Mouse (Mus musculus) heart, embryonic 11.5 days (tissue): ENCODE measurements around the gene Stxbp2. TPM values are rescaled to one million over a fixed set of nuclear protein-coding genes. Genes with fewer than 3 reads are reported as not detected.
A peak's percentile ranks its signal among the peaks of the same experiment; 100 is the strongest.

ENCODE experiments used
- ATAC-seq: fragments of 200-750 bp; cut with Nextera tagmentation; replicated peaks from 2 replicates; pipeline ENCODE4 v1.8.0; 2017; ENCODE audit warnings: moderate library complexity; ENCODE audit not compliant: insufficient number of reproducible peaks, low FRiP score, low TSS enrichment
- H3K27ac ChIP-seq: fragments of 300-500 bp; sonication (generic); 2 replicates; pipeline ENCODE4 v1.5.1; 2014; ENCODE audit warnings: mild to moderate bottlenecking, low read depth, low read length
- H3K27me3 ChIP-seq: fragments of 300-500 bp; sonication (generic); 2 replicates; pipeline ENCODE4 v1.6.1; 2014; ENCODE audit warnings: mild to moderate bottlenecking, low read length, mixed read lengths; ENCODE audit not compliant: control insufficient read depth, insufficient read depth
- H3K36me3 ChIP-seq: fragments of 300-500 bp; sonication (generic); 2 replicates; pipeline ENCODE4 v1.6.1; 2014; ENCODE audit warnings: mild to moderate bottlenecking, low read length, moderate library complexity, mixed read lengths; ENCODE audit not compliant: control insufficient read depth, insufficient read depth
- H3K4me1 ChIP-seq: fragments of 300-500 bp; sonication (generic); 2 replicates; pipeline ENCODE4 v1.6.1; 2014; ENCODE audit warnings: low read length; ENCODE audit not compliant: control insufficient read depth, insufficient read depth
- H3K4me2 ChIP-seq: fragments of 300-500 bp; sonication (generic); 2 replicates; pipeline ENCODE4 v1.6.1; 2014; ENCODE audit warnings: mild to moderate bottlenecking, moderate library complexity
- H3K4me3 ChIP-seq: fragments of 300-500 bp; sonication (generic); 2 replicates; pipeline ENCODE4 v1.5.1; 2014; ENCODE audit warnings: low read depth, low read length
- H3K9ac ChIP-seq: fragments of 300-500 bp; sonication (generic); 2 replicates; pipeline ENCODE4 v1.6.1; 2014; ENCODE audit warnings: mild to moderate bottlenecking, low read depth, low read length, moderate library complexity
- H3K9me3 ChIP-seq: fragments of 300-500 bp; sonication (generic); replicated peaks from 2 replicates; pipeline ENCODE4 v1.6.1; 2016; ENCODE audit warnings: low read length; ENCODE audit not compliant: control insufficient read depth
- WGBS: fragments of 180-500 bp; shearing (Covaris S2); extraction: QIAGEN DNeasy Blood & Tissue Kit; methylation state at CpG from one replicate; pipeline ENCODE4 v1.1.7; 2014; ENCODE audit not compliant: insufficient replicate concordance; 5-methylcytosine and 5-hydroxymethylcytosine counted together
- polyA plus RNA-seq: library from polyadenylated mRNA; unstranded; fragments of >200 nt; fragmentation: Nextera tagmentation; extraction: Ambion mirVana; gene quantifications from 2 replicates; pipeline ENCODE4 v1.2.1, GENCODE M21; 2014

The Stxbp2 gene
- polyA plus RNA-seq, 1 experiment from 2014 or later, result 60.2 TPM

- peak within 1 kb of the TSS; percentile 74 for H3K9ac ChIP-seq
- H3K27ac ChIP-seq, result no peak within 1 kb of the TSS
- peaks cover 11% of the 10 kb centered on the region for H3K36me3 ChIP-seq
- peaks cover 4% of the 10 kb centered on the region for H3K4me1 ChIP-seq
- H3K27me3 ChIP-seq, result no peaks in the 10 kb centered on the region
- peak; percentile 98 for ATAC-seq
- peak within 1 kb of the TSS; percentile 81 for H3K4me2 ChIP-seq
- H3K9me3 ChIP-seq, result no peaks in the 10 kb centered on the region
- H3K4me3 ChIP-seq, result peak within 1 kb of the TSS; percentile 80
- WGBS, result under 1% methylated on average over 37 of the region's 37 CpGs
These were observed 9.4 kb upstream of the Stxbp2 start, which contains the start of the genes Xab2 and Pet100 for GRCm38 (mm10) chr8:3621199-3621970. TSS of gene Xab2 (minus strand) at chr8:3621316. TSS of gene Pet100 (plus strand) at chr8:3621548.

GRCm38 (mm10) chr8:3622119-3622518, 8.6 kb upstream of the Stxbp2 start:
- Histone ChIP-seq H3K27me3 (no peaks in the 10 kb centered on the region), H3K9me3 (no peaks in the 10 kb centered on the region), H3K9ac (peak overlapping the region; percentile 74), H3K4me1 (peaks cover 4% of the 10 kb centered on the region), H3K27ac (no peak overlapping the region), H3K4me2 (peak overlapping the region; percentile 65), H3K4me3 (peak overlapping the region; percentile 80), H3K36me3 (peaks cover 9% of the 10 kb centered on the region)
- 61% methylated on average over 8 of the region's 8 CpGs for WGBS
- ATAC-seq, result no peak

- H3K9me3 ChIP-seq, result no peaks in the 10 kb centered on the region
- H3K36me3 ChIP-seq, result no peaks in the 10 kb centered on the region
- H3K9ac ChIP-seq, result no peak within 1 kb of the TSS
- no peaks in the 10 kb centered on the region for H3K4me1 ChIP-seq
- no peaks in the 10 kb centered on the region; the same call in 1 of the 2 replicates for H3K27me3 ChIP-seq
- H3K4me2 ChIP-seq, result no peak within 1 kb of the TSS
- H3K4me3 ChIP-seq, result no peak within 1 kb of the TSS
- WGBS, result 69% methylated on average over 1 of the region's 1 CpGs
- ATAC-seq, result no peak
- no peak within 1 kb of the TSS for H3K27ac ChIP-seq
These were observed 5.3 kb upstream of the Stxbp2 start, which contains the start of gene Pcp2 for GRCm38 (mm10) chr8:3625445-3625844. TSS of gene Pcp2 (minus strand) at chr8:3625545.

GRCm38 (mm10) chr8:3626971-3627370, 3.8 kb upstream of the Stxbp2 start:
- ATAC-seq, result no peak
- Histone ChIP-seq H3K4me1 (peaks cover 3% of the 10 kb centered on the region; the same call in 1 of the 2 replicates), H3K36me3 (no peaks in the 10 kb centered on the region), H3K27me3 (no peaks in the 10 kb centered on the region; the same call in 1 of the 2 replicates), H3K4me2 (no peak overlapping the region), H3K27ac (no peak overlapping the region), H3K4me3 (no peak overlapping the region), H3K9me3 (no peaks in the 10 kb centered on the region), H3K9ac (no peak overlapping the region)
- 52% methylated on average over 5 of the region's 5 CpGs for WGBS

- peaks cover 3% of the 10 kb centered on the region; the same call in 1 of the 2 replicates for H3K4me1 ChIP-seq
- WGBS, result 21% methylated on average over 5 of the region's 5 CpGs
- no peaks in the 10 kb centered on the region for H3K36me3 ChIP-seq
- no peak overlapping the region for H3K4me3 ChIP-seq
- H3K27ac ChIP-seq, result no peak overlapping the region
- no peaks in the 10 kb centered on the region for H3K9me3 ChIP-seq
- ATAC-seq, result no peak
- H3K4me2 ChIP-seq, result no peak overlapping the region
- H3K27me3 ChIP-seq, result no peaks in the 10 kb centered on the region; the same call in 1 of the 2 replicates
- no peak overlapping the region for H3K9ac ChIP-seq
These were observed 2.7 kb upstream of the Stxbp2 start for GRCm38 (mm10) chr8:3628014-3628413.

GRCm38 (mm10) chr8:3631478-3631875, 722 bp downstream of the Stxbp2 start:
- H3K27me3 ChIP-seq, result no peaks in the 10 kb centered on the region; the same call in 1 of the 2 replicates
- 8% methylated on average over 8 of the region's 8 CpGs for WGBS
- no peak overlapping the region for H3K27ac ChIP-seq
- peak; percentile 58; the same call in 1 of the 2 replicates for ATAC-seq
- H3K36me3 ChIP-seq, result peaks cover 9% of the 10 kb centered on the region
- H3K9ac ChIP-seq, result peak overlapping the region; percentile 77
- peaks cover 3% of the 10 kb centered on the region; the same call in 1 of the 2 replicates for H3K4me1 ChIP-seq
- peak overlapping the region; percentile 55 for H3K4me3 ChIP-seq
- H3K4me2 ChIP-seq, result peak overlapping the region; percentile 70
- H3K9me3 ChIP-seq, result no peaks in the 10 kb centered on the region

- Histone ChIP-seq H3K4me1 (no peaks in the 10 kb centered on the region), H3K36me3 (peaks cover 7% of the 10 kb centered on the region; the same call in 1 of the 2 replicates), H3K4me3 (no peak overlapping the region), H3K27me3 (no peaks in the 10 kb centered on the region), H3K9me3 (no peaks in the 10 kb centered on the region), H3K9ac (no peak overlapping the region), H3K4me2 (no peak overlapping the region), H3K27ac (no peak overlapping the region)
- no peak for ATAC-seq
- 16% methylated on average over 5 of the region's 5 CpGs for WGBS
These were observed 15.0 kb downstream of the Stxbp2 start for GRCm38 (mm10) chr8:3645804-3646203.

- ATAC-seq, result no peak
- Histone ChIP-seq H3K27ac (no peak overlapping the region), H3K9ac (no peak overlapping the region), H3K9me3 (no peaks in the 10 kb centered on the region), H3K4me1 (no peaks in the 10 kb centered on the region), H3K36me3 (peaks cover 2% of the 10 kb centered on the region; the same call in 1 of the 2 replicates), H3K27me3 (no peaks in the 10 kb centered on the region), H3K4me2 (no peak overlapping the region), H3K4me3 (no peak overlapping the region)
- 73% methylated on average over 6 of the region's 6 CpGs for WGBS
These were observed 16.2 kb downstream of the Stxbp2 start for GRCm38 (mm10) chr8:3646824-3647531.
